Mouse (Mus musculus) heart, embryonic 16.5 days (tissue): ENCODE results near the gene Gbf1. TPM values are rescaled to one million over a fixed set of nuclear protein-coding genes. Genes with fewer than 3 reads are reported as not detected.

Experiments used
- ATAC-seq: fragments of 200-750 bp; cut with Nextera tagmentation; replicated peaks from 2 replicates; pipeline ENCODE4 v1.8.0; 2017; ENCODE audit warnings: moderate number of reproducible peaks; ENCODE audit not compliant: insufficient read depth, low FRiP score; ENCODE audit errors: extremely low read depth
- H3K27ac ChIP-seq: fragments of 300-500 bp; sonication (generic); 2 replicates; pipeline ENCODE4 v1.5.1; 2014; ENCODE audit warnings: mild to moderate bottlenecking, low read length, control low read depth, moderate library complexity
- H3K27me3 ChIP-seq: fragments of 300-500 bp; sonication (generic); 2 replicates; pipeline ENCODE4 v1.6.1; 2014; ENCODE audit warnings: low read length, mixed read lengths; ENCODE audit not compliant: control insufficient read depth, insufficient read depth
- H3K36me3 ChIP-seq: fragments of 300-500 bp; sonication (generic); 2 replicates; pipeline ENCODE4 v1.6.1; 2014; ENCODE audit not compliant: control insufficient read depth, insufficient read depth
- H3K4me1 ChIP-seq: fragments of 300-500 bp; sonication (generic); 2 replicates; pipeline ENCODE4 v1.6.1; 2014; ENCODE audit warnings: low read length, mixed read lengths; ENCODE audit not compliant: control insufficient read depth, insufficient read depth
- H3K4me2 ChIP-seq: fragments of 300-500 bp; sonication (generic); 2 replicates; pipeline ENCODE4 v1.6.1; 2014; ENCODE audit warnings: low read depth, mild to moderate bottlenecking, control low read depth, low read length
- H3K4me3 ChIP-seq: fragments of 300-500 bp; sonication (generic); 2 replicates; pipeline ENCODE4 v1.5.1; 2014; ENCODE audit warnings: mild to moderate bottlenecking, control low read depth, low read length
- H3K9ac ChIP-seq: fragments of 300-500 bp; sonication (generic); 2 replicates; pipeline ENCODE4 v1.6.1; 2014; ENCODE audit warnings: low read length, control low read depth
- H3K9me3 ChIP-seq: fragments of 300-500 bp; sonication (generic); replicated peaks from 2 replicates; pipeline ENCODE4 v1.6.1; 2016; ENCODE audit warnings: low read length; ENCODE audit not compliant: control insufficient read depth
- WGBS: fragments of 180-500 bp; shearing (Covaris S2); extraction: QIAGEN DNeasy Blood & Tissue Kit; methylation state at CpG from one replicate; pipeline ENCODE4 v1.1.7; 2014; 5-methylcytosine and 5-hydroxymethylcytosine counted together
- polyA plus RNA-seq: library from polyadenylated mRNA; unstranded; fragments of >200 nt; fragmentation: Nextera tagmentation; extraction: Ambion mirVana; gene quantifications from 2 replicates; pipeline ENCODE4 v1.2.1, GENCODE M21; 2015

Gbf1 gene
- polyA plus RNA-seq, 1 experiment from 2014 or later: 36.1 TPM

GRCm38 (mm10) chr19:46169396-46169795, 17.1 kb downstream of the Gbf1 start:
- WGBS: 87% methylated on average over 3 of the region's 3 CpGs
- Histone ChIP-seq H3K4me1 (no peaks in the 10 kb centered on the region), H3K9me3 (no peaks in the 10 kb centered on the region), H3K36me3 (peaks cover 27% of the 10 kb centered on the region), H3K27ac (no peak overlapping the region), H3K9ac (no peak overlapping the region), H3K4me3 (no peak overlapping the region), H3K4me2 (no peak overlapping the region), H3K27me3 (no peaks in the 10 kb centered on the region)
- no peak for ATAC-seq

DNA sequence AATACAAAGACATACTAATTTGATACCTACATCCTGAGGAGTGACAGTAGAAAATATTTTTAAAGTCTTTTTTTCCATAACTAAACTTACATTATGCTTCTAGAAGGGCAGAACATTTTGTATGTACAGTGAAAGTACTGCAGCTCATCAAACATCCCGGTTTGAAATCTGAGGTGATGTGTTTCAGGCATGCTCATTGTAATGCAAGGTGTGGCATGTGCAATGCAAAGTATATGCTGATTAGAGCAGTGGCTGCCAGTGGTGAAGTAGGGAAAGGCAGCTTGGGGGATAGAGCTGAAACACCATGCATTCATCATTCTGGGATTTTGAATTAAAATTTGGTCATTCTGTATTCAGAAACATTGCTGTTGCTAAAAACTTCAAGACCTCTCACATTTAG, 17.6 kb downstream of the Gbf1 start:
- no peak overlapping the region for H3K9ac ChIP-seq
- H3K4me3 ChIP-seq: no peak overlapping the region
- 59% methylated on average over 1 of the region's 1 CpGs for WGBS
- no peaks in the 10 kb centered on the region for H3K27me3 ChIP-seq
- H3K27ac ChIP-seq: no peak overlapping the region
- H3K36me3 ChIP-seq: peaks cover 25% of the 10 kb centered on the region
- ATAC-seq: no peak
- no peak overlapping the region for H3K4me2 ChIP-seq
- H3K4me1 ChIP-seq: no peaks in the 10 kb centered on the region
- no peaks in the 10 kb centered on the region for H3K9me3 ChIP-seq

DNA sequence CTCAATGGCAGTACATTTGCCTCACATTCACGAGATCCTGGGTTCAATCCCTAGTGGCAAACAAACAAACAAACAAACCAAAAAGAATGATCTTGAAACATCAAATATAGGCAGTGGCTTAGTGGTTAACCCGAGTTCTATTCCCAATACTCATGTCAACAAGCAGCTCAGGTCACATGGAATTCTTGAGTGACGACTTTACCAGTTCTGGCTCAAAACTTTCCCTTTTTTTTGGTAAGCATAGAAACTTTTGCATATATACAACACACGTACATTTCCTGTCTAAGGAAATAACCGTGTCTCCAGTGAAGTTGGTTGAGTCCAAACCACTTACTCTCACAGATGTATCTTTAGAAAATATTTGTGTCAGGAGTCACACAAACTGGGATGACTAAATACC, 20.2 kb downstream of the Gbf1 start:
- 74% methylated on average over 5 of the region's 5 CpGs for WGBS
- H3K9ac ChIP-seq: no peak overlapping the region
- H3K9me3 ChIP-seq: no peaks in the 10 kb centered on the region
- no peak for ATAC-seq
- H3K27ac ChIP-seq: no peak overlapping the region
- H3K4me3 ChIP-seq: no peak overlapping the region
- peaks cover 9% of the 10 kb centered on the region; the same call in 1 of the 2 replicates for H3K36me3 ChIP-seq
- no peaks in the 10 kb centered on the region for H3K4me1 ChIP-seq
- no peak overlapping the region for H3K4me2 ChIP-seq
- no peaks in the 10 kb centered on the region for H3K27me3 ChIP-seq

DNA sequence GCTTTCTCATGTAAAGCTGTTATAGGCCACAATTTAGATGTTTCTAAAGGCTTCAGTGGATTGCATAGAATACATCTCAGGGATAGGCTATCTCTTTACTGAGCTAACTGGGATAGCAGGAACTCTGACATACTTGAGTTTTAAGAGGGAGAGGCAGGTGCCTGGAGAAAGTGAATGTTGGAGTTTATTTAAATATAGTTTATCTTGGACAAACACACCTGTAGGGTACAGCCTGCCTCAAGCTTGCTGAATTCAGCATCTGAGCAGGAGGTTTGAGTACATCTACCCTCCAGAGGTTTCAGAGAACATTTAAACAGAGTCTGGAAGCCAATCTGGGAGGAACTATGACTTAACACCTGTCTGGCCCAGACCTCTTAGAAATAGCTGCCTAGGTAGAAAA, 22.9 kb downstream of the Gbf1 start:
- Histone ChIP-seq H3K4me1 (no peaks in the 10 kb centered on the region), H3K4me3 (no peak overlapping the region), H3K36me3 (peaks cover 9% of the 10 kb centered on the region; the same call in 1 of the 2 replicates), H3K27ac (no peak overlapping the region), H3K27me3 (no peaks in the 10 kb centered on the region), H3K9ac (no peak overlapping the region), H3K9me3 (no peaks in the 10 kb centered on the region), H3K4me2 (no peak overlapping the region)
- ATAC-seq: no peak

GRCm38 (mm10) chr19:46177046-46177445, 24.7 kb downstream of the Gbf1 start:
- ATAC-seq: no peak
- Histone ChIP-seq H3K36me3 (0 out of 2 replicates have a peak, but pooled peaks cover 3% of the 10 kb centered on the region), H3K9me3 (no peaks in the 10 kb centered on the region), H3K9ac (no peak overlapping the region), H3K27me3 (no peaks in the 10 kb centered on the region), H3K27ac (no peak overlapping the region), H3K4me1 (no peaks in the 10 kb centered on the region), H3K4me3 (no peak overlapping the region), H3K4me2 (no peak overlapping the region)
- whole genome bisulfite sequencing: 70% methylated on average over 5 of the region's 5 CpGs

DNA sequence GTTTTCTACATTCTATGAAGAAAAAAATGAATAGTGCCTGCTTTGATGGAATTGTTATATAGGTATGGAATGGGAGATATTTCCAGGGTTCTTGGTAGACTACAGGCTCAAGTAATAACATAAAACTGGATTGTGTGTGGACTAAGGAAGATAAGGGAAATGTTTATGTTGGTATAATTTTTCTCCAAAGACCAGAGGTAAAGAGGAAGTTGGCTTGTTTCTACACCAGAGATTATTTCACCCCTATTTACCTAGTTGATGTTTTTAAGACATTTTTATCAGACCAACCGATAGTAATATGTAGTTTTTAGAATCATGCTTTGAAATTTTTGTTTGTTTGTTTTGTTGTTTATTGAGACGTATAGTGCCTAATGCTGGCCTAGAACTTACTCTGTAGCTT, 28.0 kb downstream of the Gbf1 start:
- ATAC-seq: no peak
- WGBS: 84% methylated on average over 2 of the region's 2 CpGs

GRCm38 (mm10) chr19:46182241-46182640, 29.9 kb downstream of the Gbf1 start:
- no peak overlapping the region for H3K4me2 ChIP-seq
- H3K9me3 ChIP-seq: no peaks in the 10 kb centered on the region
- ATAC-seq: no peak
- no peak overlapping the region for H3K4me3 ChIP-seq
- 0 out of 2 replicates have a peak, but pooled peaks cover 3% of the 10 kb centered on the region for H3K36me3 ChIP-seq
- H3K27ac ChIP-seq: no peak overlapping the region
- H3K4me1 ChIP-seq: peaks cover 11% of the 10 kb centered on the region
- H3K27me3 ChIP-seq: no peaks in the 10 kb centered on the region
- no peak overlapping the region for H3K9ac ChIP-seq
- WGBS: 91% methylated on average over 3 of the region's 3 CpGs

More for the DNA sequence above, 28.0 kb downstream of the Gbf1 start:
- Histone ChIP-seq H3K9me3 (no peaks in the 10 kb centered on the region), H3K4me1 (no peaks in the 10 kb centered on the region), H3K27ac (no peak overlapping the region), H3K4me2 (no peak overlapping the region), H3K4me3 (no peak overlapping the region), H3K9ac (no peak overlapping the region), H3K27me3 (no peaks in the 10 kb centered on the region), H3K36me3 (0 out of 2 replicates have a peak, but pooled peaks cover 3% of the 10 kb centered on the region)

DNA sequence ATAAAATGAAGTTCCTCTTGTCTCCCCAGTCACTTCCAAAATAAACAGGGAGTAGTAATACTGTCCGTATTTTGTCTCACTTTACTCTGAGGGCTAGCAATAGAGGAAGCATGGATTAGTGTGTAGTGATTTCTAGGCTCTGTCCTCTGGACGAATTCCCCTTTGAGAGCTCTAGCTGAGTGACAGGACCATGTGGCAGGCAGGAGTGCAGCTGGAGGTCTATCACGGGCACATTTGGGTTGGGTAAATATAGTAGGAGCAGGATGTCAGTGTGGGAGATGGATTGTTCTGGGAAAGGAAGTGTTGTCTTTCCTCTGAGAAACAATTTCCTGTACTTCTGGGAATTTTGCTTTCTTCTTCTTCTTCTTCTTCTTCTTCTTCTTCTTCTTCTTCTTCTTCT, 34.3 kb downstream of the Gbf1 start:
- Histone ChIP-seq H3K9me3 (no peaks in the 10 kb centered on the region), H3K4me2 (peak overlapping the region; percentile 52), H3K36me3 (0 out of 2 replicates have a peak, but pooled peaks cover 3% of the 10 kb centered on the region), H3K27ac (peak overlapping the region; percentile 88), H3K27me3 (no peaks in the 10 kb centered on the region), H3K4me1 (peaks cover 14% of the 10 kb centered on the region), H3K4me3 (no peak overlapping the region; the same call in 1 of the 2 replicates), H3K9ac (peak overlapping the region; percentile 11; the same call in 1 of the 2 replicates)
- WGBS: 4% methylated on average over 3 of the region's 3 CpGs
- ATAC-seq: peak; percentile 77

DNA sequence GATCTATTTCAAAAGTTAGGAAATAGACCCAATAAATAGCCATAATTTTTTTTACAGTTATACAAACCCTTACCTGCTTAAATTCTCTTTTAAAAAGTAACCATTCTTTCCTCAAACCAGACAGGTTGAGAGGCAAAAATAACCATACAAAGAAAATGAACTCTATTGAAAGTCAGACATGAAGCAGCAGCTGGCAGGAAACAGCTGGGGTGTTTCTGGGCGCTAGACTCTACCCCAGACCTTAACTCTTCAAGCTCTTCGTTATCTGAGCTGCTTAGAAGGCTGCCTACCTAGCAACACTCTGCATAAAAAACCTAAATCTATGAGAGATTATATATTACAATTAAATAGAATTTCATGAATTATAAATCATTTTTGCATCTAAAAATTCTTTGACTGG, 34.9 kb downstream of the Gbf1 start:
- Histone ChIP-seq H3K27me3 (no peaks in the 10 kb centered on the region), H3K27ac (no peak overlapping the region), H3K9me3 (no peaks in the 10 kb centered on the region), H3K9ac (no peak overlapping the region), H3K4me2 (no peak overlapping the region), H3K4me3 (no peak overlapping the region), H3K4me1 (peaks cover 14% of the 10 kb centered on the region), H3K36me3 (0 out of 2 replicates have a peak, but pooled peaks cover 1% of the 10 kb centered on the region)
- ATAC-seq: no peak
- WGBS: 44% methylated on average over 2 of the region's 2 CpGs
